Mouse (Mus musculus): ENCODE results near the gene Fau. TPM values are rescaled to one million over a fixed set of nuclear protein-coding genes. Genes with fewer than 3 reads are reported as not detected.
A peak's percentile ranks its signal among the peaks of the same experiment; 100 is the strongest.

Gene Fau
- total RNA-seq, 2 experiments from 2014 or later: 317 to 352 TPM

GRCm38 (mm10) chr19:6070571-6071250, 13.1 kb downstream of the Fau start:
- DNase-seq: no peak

- no peak for DNase-seq
Measured at GRCm38 (mm10) chr19:6071261-6071660, 13.6 kb downstream of the Fau start.

- DNase-seq: no peak
Measured at GRCm38 (mm10) chr19:6073889-6074288, 16.2 kb downstream of the Fau start.

GRCm38 (mm10) chr19:6076564-6077393, 19.1 kb downstream of the Fau start, which contains the start of gene Vps51:
Gene Vps51, minus strand, starts transcription at chr19:6077231.
- peak; percentile 83 for DNase-seq

- DNase-seq: no peak
Measured at GRCm38 (mm10) chr19:6079983-6080480, 22.4 kb downstream of the Fau start, which contains the start of gene Tmem262. Gene Tmem262, plus strand, starts transcription at chr19:6080033.

- DNase-seq: no peak
Measured at GRCm38 (mm10) chr19:6082156-6082555, 24.5 kb downstream of the Fau start, which contains the start of gene Gm28374. Gene Gm28374, minus strand, starts transcription at chr19:6082256.

GRCm38 (mm10) chr19:6084478-6085248, 27.0 kb downstream of the Fau start, which contains the start of the genes Zfpl1 and Cdca5:
Gene Zfpl1, minus strand, starts transcription at chr19:6084956.
Gene Cdca5, plus strand, starts transcription at chr19:6084983.
- DNase-seq: peak; percentile 95

GRCm38 (mm10) chr19:6085417-6085879, 27.8 kb downstream of the Fau start:
- peak; percentile 30 for DNase-seq

- no peak for DNase-seq
Measured at GRCm38 (mm10) chr19:6088841-6089240, 31.2 kb downstream of the Fau start.

- no peak for DNase-seq
Measured at GRCm38 (mm10) chr19:6094119-6094518, 36.5 kb downstream of the Fau start, which contains the start of gene AC131692.1. Gene AC131692.1, plus strand, starts transcription at chr19:6094419.

- DNase-seq: no peak
Measured at GRCm38 (mm10) chr19:6097847-6098246, 40.2 kb downstream of the Fau start.

- no peak for DNase-seq
Measured at GRCm38 (mm10) chr19:6101186-6101585, 43.5 kb downstream of the Fau start.

GRCm38 (mm10) chr19:6102169-6102853, 44.7 kb downstream of the Fau start:
- DNase-seq: no peak

- no peak for DNase-seq
Measured at GRCm38 (mm10) chr19:6104476-6104875, 46.8 kb downstream of the Fau start.

- DNase-seq: no peak
Measured at GRCm38 (mm10) chr19:6105586-6105985, 47.9 kb downstream of the Fau start, which contains the start of gene Naaladl1. Gene Naaladl1, plus strand, starts transcription at chr19:6105782.

Small RNAs within 50 kb of the gene (microRNA-seq; reads per million reads assigned to microRNA genes)
- gene Mir6988 (ENCODE audit: borderline replicate concordance in 2 of 2): 0 to 0.74 reads per million in 2 experiments

Other genes with a start within 250 kb of the Fau start
- gene Frmd8, start 182.6 kb upstream of the Fau start, total RNA-seq (2021): 1 to 10 TPM; 3.7 to 6.4 TPM
- gene Slc25a45, start 180.0 kb upstream of the Fau start, total RNA-seq (2021): 1 to 10 TPM in 1 of 2 experiments, under 1 TPM in 1; 0.59 to 1.3 TPM
- gene Tigd3, start 163.7 kb upstream of the Fau start, total RNA-seq (2021): under 1 TPM; 0.15 to 0.35 TPM
- gene Dpf2, start 144.8 kb upstream of the Fau start, total RNA-seq (2021): 10 to 100 TPM; 80.6 to 83.5 TPM
- gene Cdc42ep2, start 133.0 kb upstream of the Fau start, total RNA-seq (2021): 10 to 100 TPM; 12.0 to 13.0 TPM
- 10 to 100 TPM in 1 of 2 experiments, 1 to 10 TPM in 1; 9.2 to 10.8 TPM for gene Pola2, start 93.6 kb upstream of the Fau start, total RNA-seq (2021)
- not detected for gene Slc22a20, start 71.7 kb upstream of the Fau start, total RNA-seq (2021)
- 10 to 100 TPM; 76.8 to 81.5 TPM for gene Capn1, start 41.9 kb upstream of the Fau start, total RNA-seq (2021)
- 10 to 100 TPM; 15.2 to 16.2 TPM for gene Syvn1, start 11.3 kb upstream of the Fau start, total RNA-seq (2021)
- 10 to 100 TPM; 27.2 to 29.2 TPM for gene Mrpl49, start 59 bp upstream of the Fau start, total RNA-seq (2021)
- 1 to 10 TPM; 6.8 to 7.7 TPM for gene Znhit2, start 3.3 kb downstream of the Fau start, total RNA-seq (2021)
- gene Tm7sf2, start 10.5 kb downstream of the Fau start, total RNA-seq (2021): 1 to 10 TPM; 4.2 to 6.9 TPM
- 10 to 100 TPM; 18.0 to 19.1 TPM for gene Vps51, start 19.4 kb downstream of the Fau start, total RNA-seq (2021)
- gene Tmem262, start 22.2 kb downstream of the Fau start, total RNA-seq (2021): not detected
- not detected for gene Gm28374, start 24.4 kb downstream of the Fau start, total RNA-seq (2021)
- gene Zfpl1, start 27.1 kb downstream of the Fau start, total RNA-seq (2021): 10 to 100 TPM; 10.6 to 10.7 TPM
- gene Cdca5, start 27.1 kb downstream of the Fau start, total RNA-seq (2021): under 1 TPM; 0.23 to 0.67 TPM
- not detected for gene AC131692.1, start 36.6 kb downstream of the Fau start, total RNA-seq (2021)
- gene Naaladl1, start 47.9 kb downstream of the Fau start, total RNA-seq (2021): not detected
- gene Sac3d1, start 60.8 kb downstream of the Fau start, total RNA-seq (2021): 10 to 100 TPM in 1 of 2 experiments, 1 to 10 TPM in 1; 8.8 to 10.3 TPM
- 10 to 100 TPM in 1 of 2 experiments, 1 to 10 TPM in 1; 8.7 to 12.4 TPM for gene Snx15, start 70.5 kb downstream of the Fau start, total RNA-seq (2021)
- under 1 TPM; 0.19 to 0.72 TPM for gene Batf2, start 83.1 kb downstream of the Fau start, total RNA-seq (2021)
- gene Arl2, start 83.7 kb downstream of the Fau start, total RNA-seq (2021): 10 to 100 TPM; 53.8 to 59.2 TPM
- not detected for gene Majin, start 126.5 kb downstream of the Fau start, total RNA-seq (2021)
- gene Gpha2, start 168.5 kb downstream of the Fau start, total RNA-seq (2021): not detected
- gene Ppp2r5b, start 178.0 kb downstream of the Fau start, total RNA-seq (2021): 10 to 100 TPM; 28.8 to 32.5 TPM
- 10 to 100 TPM; 15.3 to 16.7 TPM for gene Atg2a, start 183.8 kb downstream of the Fau start, total RNA-seq (2021)
- gene Ehd1, start 218.9 kb downstream of the Fau start, total RNA-seq (2021): 10 to 100 TPM; 33.1 to 34.3 TPM
- 1 to 10 TPM; 4.0 to 5.1 TPM for gene Cdc42bpg, start 248.6 kb downstream of the Fau start, total RNA-seq (2021)

All from gastrocnemius, postnatal 25 days (tissue).